Mouse (Mus musculus) urinary bladder, adult 18-20 months (tissue): Measurements from ENCODE around the gene Opa1.

Experiments
- DNase-seq, 2 experiments: peaks; one replicate each; pipeline ENCODE4 v3.0.0; 2022; ENCODE audit warnings: low spot score in 2 of 2, mixed read lengths in 2 of 2

Gene Opa1

GRCm38 (mm10) chr16:29689187-29689819, 110.2 kb downstream of the Opa1 start:
- no peak for DNase-seq

DNA sequence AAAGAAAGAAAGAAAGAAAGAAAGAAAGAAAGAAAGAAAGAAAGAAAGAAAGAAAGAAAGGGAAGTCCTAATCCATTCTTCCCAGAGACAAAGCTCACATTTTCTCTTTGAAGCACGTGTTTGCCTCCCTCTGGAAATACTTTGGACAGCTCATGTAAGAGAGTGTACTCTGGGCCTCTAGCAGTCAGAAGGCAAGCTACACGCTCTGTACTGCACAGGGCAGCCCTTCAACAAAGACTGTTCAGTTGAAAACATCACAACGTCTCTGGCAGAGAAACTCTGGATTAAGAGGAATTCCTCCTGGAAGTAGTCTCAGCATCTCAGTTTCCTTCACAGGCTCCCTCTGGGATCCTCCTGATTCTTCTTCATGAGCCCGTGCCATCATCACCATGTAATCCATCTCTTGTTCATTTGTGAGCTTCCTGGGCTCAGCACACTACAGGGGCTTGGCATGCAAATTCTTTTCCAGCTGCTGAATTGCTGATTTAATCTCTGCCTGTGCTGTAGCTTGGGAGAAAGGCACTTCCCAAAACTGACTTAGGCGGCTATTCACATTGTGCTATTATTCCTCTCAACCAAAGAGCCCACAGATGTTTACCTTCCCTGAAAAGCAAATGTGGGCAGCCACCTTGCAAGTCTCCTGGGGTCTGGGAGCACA, 114.0 kb downstream of the Opa1 start:
- DNase-seq = no peak

- no peak for DNase-seq
Measured at GRCm38 (mm10) chr16:29693791-29694419, 114.8 kb downstream of the Opa1 start.

- DNase-seq = no peak
Measured at GRCm38 (mm10) chr16:29694420-29694959, 115.4 kb downstream of the Opa1 start.
